Mouse (Mus musculus) testis, postnatal 14 days (tissue): ENCODE measurements around the gene Ren1.

Experiments used
- DNase-seq: peaks from one replicate; pipeline ENCODE4 v3.0.0; 2021; ENCODE audit warnings: low spot score

The Ren1 gene

GRCm38 (mm10) chr1:133344357-133344756 is 6.0 kb upstream of the Ren1 start:
- DNase-seq, result no peak

GRCm38 (mm10) chr1:133346531-133346930 is 3.8 kb upstream of the Ren1 start:
- no peak for DNase-seq

DNA sequence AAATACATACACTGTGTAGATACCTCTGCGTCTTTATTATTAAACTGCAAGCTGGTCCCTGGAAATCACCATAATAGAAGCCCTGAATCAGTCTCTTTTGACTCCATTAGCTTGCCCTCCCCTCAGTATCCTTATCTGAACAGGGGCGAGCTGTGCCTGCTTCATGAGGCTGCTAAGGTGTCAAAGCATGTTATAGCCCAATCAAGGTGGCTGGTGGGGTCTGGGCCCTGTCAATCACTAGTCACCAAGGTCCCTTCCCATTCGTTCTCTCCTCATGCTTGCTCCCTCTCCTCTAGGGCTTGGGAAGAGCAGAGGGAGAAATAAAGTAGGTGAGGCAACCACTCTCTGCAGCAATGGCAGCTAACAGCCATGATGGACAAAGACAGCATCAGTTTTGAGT is 3.1 kb upstream of the Ren1 start:
- DNase-seq, result no peak

DNA sequence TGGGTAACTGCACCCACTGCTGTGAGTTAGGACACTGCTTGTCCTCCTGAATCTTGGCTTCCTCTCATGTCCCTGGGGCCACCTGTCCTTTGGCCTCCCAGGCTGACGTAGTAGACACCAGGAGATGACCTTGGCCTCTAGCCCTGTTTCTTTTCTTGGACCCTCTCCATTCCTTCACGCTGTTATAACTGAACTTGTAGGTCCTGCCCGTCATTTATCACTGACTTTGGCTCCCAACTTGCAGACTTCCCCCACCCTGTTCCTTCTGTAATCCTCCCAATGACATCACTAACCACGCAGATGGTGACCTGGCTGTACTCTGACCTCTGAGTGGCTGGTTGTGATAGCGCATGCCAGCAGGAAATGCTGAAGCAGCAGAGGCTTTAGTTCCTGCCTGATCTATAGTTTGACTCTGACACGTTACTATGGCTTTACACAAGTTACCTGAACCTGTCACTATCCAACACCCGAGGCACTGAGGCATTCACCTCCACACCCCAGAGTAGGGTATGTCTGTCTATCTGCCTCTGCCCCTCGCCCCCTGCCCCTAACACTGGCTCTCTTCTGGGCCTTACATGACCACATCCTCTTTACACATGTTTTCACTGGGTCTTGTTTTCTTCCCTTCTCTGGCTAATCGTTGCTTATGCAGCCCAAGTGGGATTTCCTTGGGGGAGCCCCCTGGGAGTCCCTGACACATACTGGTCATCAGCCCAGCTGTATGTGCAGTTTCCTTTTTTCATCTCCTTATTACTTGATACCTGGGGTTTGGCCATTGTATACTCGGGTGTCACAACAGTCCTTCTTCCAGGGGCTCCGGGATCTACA is 2.4 kb upstream of the Ren1 start:
- DNase-seq, result no peak

DNA sequence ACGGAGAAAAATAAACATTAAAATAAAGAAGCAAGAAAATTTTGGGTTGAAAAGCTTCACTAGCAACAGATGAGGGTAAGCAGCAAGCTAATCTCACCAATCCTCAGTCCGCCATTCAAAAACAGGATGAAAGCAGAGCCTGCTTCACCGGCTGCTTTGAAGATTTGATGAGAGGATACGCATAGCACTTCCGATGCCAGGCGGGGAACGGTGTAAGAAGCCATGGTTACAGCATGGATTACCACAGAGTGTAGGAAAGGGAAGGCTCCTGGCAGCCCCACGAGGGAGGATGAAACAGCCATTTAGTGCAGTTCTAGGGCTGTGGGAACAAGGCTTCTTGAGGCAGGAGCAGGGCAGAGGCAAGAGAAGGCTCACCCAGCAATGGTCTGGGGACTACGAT is 1.5 kb downstream of the Ren1 start:
- DNase-seq, result no peak

- peak; percentile 49 for DNase-seq
Observed at GRCm38 (mm10) chr1:133353371-133353809, 3.1 kb downstream of the Ren1 start.

- no peak for DNase-seq
Observed at GRCm38 (mm10) chr1:133355469-133355868, 5.2 kb downstream of the Ren1 start.

GRCm38 (mm10) chr1:133355912-133356311 is 5.6 kb downstream of the Ren1 start:
- no peak for DNase-seq

- DNase-seq, result no peak
Observed at GRCm38 (mm10) chr1:133356330-133356729, 6.0 kb downstream of the Ren1 start.

DNA sequence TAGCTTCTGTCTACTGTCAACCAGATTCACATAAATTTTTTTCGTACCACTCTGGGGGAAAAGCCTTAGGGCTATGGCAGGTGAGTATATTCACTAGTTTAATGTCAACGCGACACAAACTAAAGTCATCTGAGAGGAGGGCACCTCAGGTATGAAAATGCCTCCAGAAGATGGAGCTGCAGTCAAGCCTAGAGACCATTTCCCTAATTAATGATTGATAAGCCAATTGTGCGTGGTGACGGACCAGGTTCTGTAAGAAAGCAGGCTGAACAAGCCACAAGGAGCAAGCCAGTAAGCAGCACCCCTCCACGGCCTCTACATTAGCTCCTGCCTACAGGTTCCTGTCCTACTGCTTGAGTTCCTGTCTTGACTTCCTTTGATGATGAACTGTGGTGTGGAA is 10.7 kb downstream of the Ren1 start:
- no peak for DNase-seq

DNA sequence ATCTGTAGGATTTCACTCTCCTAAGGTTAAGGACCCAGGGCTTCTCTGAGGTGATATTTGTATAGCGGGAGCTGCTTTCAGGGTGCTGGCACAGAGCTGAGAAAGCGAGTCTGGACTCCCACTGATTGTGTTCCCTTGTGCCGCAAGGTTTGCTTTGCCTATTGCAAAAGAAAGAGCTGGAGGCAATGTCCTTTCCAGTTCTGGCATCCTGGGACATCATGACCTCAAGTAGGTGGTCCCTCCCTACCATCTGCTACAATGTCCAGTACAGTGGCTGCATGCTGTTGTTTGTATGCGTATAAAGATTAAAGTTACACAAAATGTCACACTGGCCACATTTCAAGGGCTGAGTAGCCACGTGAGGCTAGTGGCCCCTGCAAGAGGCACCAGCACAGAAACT is 11.8 kb downstream of the Ren1 start:
- DNase-seq, result peak; percentile 65

DNA sequence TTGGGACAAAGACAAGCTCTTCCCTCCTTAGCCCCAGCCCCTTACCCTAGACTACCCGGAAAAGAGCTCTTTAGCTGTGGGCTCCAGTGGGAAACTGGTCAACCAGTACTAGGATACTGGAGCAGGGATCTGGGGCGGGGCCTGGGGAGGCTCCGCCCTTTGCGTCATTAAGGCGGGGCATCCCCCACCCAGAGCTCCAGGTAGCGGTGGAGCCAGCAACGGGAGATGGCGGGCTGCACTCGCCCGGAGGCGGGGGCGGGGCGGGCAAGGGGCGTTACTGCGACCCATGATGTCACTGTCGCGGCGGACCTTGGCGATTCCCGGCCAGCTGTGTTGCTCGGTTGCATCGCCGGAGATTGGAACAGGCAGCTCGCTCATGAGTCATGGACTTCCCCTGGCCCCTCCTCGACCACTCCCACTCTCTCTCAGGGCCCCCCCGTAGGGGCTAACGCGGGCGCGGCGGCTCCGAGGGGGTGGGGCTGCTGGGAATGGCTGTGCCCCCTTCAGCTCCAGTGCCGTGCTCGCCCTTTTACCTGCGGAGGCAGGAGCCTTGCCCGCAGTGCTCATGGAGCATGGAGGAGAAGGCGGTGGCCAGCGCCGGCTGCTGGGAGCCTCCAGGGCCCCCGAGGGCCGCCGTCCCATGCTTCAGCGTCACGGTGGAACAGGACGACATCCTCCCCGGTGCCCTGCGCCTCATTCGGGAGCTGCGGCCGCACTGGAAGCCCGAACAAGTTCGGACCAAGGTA is 13.1 kb downstream of the Ren1 start, which contains the start of gene Etnk2:
Gene Etnk2, plus strand, starts transcription at position 297 of the 746 bp plus-strand sequence.
- DNase-seq, result peak; percentile 88

- no peak for DNase-seq
Observed at GRCm38 (mm10) chr1:133364022-133364630, 13.8 kb downstream of the Ren1 start.

GRCm38 (mm10) chr1:133364890-133365289 is 14.6 kb downstream of the Ren1 start:
- peak; percentile 78 for DNase-seq

DNA sequence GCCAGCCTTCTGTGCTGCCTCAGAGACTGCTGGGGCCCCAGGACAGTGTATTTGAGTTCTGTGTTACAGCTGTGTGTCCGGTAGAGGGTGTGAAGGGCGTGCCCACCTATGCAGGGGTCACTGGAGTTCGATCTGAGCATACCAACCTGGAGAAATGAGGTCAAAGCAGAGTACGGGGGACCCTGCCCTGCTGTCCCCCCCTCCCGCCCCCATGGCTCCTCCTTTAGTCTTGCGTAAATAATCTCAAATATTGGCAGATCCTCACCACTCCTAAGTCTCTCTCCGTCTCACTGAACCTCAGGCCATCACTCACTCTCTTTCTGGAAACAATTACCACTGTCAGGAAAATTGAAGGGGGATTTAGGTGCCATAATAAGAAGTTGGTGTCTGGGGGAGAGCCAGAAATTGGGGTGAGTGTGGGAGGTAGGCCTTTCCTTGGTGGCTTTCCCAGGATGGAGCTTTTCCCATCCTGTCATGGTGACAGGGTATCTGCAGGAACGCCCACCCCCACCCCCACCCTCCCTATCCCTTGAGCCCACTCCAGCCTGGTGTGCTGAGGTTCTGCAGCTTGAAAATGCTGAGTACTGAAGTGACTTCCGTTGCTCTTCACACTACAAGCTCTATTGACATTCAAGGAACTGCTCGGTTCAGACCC is 16.8 kb downstream of the Ren1 start:
- DNase-seq, result no peak

DNA sequence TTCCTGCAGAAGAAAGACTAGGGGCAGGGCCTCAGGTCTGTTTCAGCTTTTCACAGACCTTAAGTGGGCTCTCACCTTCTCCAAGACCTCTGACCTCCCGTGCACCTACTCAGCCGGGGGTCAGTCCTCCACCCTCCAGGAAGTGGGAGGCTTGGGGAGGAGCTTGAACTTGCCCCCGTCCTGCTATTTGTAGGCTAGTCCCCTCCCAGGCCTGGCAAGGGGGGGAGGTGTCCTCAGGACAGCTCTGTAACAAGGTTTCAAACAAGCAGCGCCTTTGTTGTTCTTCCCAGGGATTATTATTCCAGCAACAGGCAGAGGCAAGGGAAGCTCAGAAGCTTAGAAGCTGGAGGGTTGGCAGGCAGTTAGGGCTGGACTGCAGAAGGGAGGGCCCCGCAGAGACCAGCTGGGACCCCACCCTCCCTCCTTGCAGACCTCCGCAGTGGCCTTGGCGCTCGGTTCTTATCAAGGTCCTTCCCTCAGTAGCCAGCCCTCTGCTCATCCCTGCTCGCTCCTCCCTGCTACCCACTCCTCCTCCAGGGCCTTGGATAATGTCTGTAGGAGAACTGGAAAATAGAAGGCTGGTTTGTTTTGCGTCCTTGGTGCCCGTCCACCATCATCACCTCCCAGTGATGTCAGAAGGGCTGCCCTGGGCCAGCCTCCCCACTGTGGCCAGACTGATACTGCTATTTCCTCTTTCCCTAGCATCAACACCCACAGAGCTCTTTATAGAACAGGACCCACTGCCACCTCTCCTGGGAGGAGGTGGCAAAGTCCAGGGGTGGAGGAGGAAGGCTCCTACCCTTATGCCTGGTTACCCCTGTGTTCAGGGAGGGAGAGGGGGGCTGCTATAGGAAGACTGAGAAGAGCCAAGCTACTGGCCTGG is 17.5 kb downstream of the Ren1 start:
- peak; percentile 89 for DNase-seq

- peak; percentile 74 for DNase-seq
Observed at GRCm38 (mm10) chr1:133368644-133369043, 18.3 kb downstream of the Ren1 start.

GRCm38 (mm10) chr1:133370352-133370751 is 20.0 kb downstream of the Ren1 start:
- no peak for DNase-seq

GRCm38 (mm10) chr1:133371431-133371830 is 21.1 kb downstream of the Ren1 start:
- DNase-seq, result no peak

- DNase-seq, result no peak
Observed at GRCm38 (mm10) chr1:133372113-133372512, 21.8 kb downstream of the Ren1 start.

DNA sequence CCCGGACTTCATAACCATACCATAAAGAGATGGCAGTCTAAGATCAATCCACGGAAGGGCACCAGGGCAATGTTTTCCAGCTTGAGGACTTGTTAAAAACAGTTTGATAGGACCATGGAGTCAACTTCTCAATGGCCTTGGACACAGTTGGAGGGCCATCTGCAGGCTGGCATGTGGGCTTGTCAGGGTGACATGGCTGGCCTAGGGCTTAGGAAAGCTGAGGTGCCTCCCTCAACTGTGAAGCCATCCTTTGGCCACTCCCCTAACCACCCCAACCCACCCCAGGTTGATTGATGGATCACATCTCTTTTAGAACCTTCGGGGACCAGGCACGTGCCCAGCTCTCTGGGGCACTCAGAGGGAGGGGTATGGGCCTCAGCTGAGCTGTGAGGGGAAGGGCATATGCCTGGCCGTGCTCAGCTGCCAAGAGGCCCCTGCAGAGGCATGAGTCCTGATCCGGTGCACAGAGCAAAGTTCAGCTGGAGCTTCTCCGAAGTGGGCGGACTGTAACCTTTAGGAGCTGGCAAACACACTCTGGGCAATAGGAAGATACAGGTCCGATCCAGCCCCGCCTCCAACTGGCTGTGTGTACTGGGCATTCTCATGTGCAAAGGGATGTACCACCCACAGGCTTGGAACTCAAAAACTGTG is 25.5 kb downstream of the Ren1 start:
- DNase-seq, result no peak
